Mouse (Mus musculus) layer of hippocampus, adult 11-12 months (tissue): ENCODE results near the gene BC016579.

ENCODE experiments used
- DNase-seq: peaks from one replicate; pipeline ENCODE4 v3.0.0; 2022; ENCODE audit warnings: low spot score

Gene BC016579

GRCm38 (mm10) chr16:45653934-45654332 lies at the start of gene BC016579:
Gene BC016579, minus strand, starts transcription at chr16:45654068.
- DNase-seq = no peak

GRCm38 (mm10) chr16:45699301-45699700 lies 45.4 kb upstream of the BC016579 start:
- DNase-seq = no peak

- DNase-seq = no peak
These were observed 44.1 kb upstream of the BC016579 start for GRCm38 (mm10) chr16:45697996-45698395.

GRCm38 (mm10) chr16:45695445-45696160 lies 41.7 kb upstream of the BC016579 start:
- no peak for DNase-seq

GRCm38 (mm10) chr16:45693558-45693957 lies 39.7 kb upstream of the BC016579 start, which contains the start of gene Tmprss7:
Gene Tmprss7, minus strand, starts transcription at chr16:45693658.
- no peak for DNase-seq

- no peak for DNase-seq
These were observed 39.0 kb upstream of the BC016579 start for GRCm38 (mm10) chr16:45692851-45693250.

- peak; percentile 31 for DNase-seq
These were observed 36.3 kb upstream of the BC016579 start for GRCm38 (mm10) chr16:45690178-45690577.

- DNase-seq = peak; percentile 12
These were observed 33.0 kb upstream of the BC016579 start for GRCm38 (mm10) chr16:45686833-45687232.

GRCm38 (mm10) chr16:45685295-45685694 lies 31.4 kb upstream of the BC016579 start:
- no peak for DNase-seq

- DNase-seq = peak; percentile 70
These were observed 30.9 kb upstream of the BC016579 start for GRCm38 (mm10) chr16:45684815-45685214.

GRCm38 (mm10) chr16:45676462-45676861 lies 22.6 kb upstream of the BC016579 start:
- DNase-seq = no peak

- no peak for DNase-seq
These were observed 16.1 kb upstream of the BC016579 start for GRCm38 (mm10) chr16:45670005-45670404.

GRCm38 (mm10) chr16:45668178-45668577 lies 14.3 kb upstream of the BC016579 start:
- DNase-seq = no peak

GRCm38 (mm10) chr16:45666136-45666535 lies 12.3 kb upstream of the BC016579 start:
- DNase-seq = no peak

GRCm38 (mm10) chr16:45662381-45662780 lies 8.5 kb upstream of the BC016579 start:
- DNase-seq = no peak

GRCm38 (mm10) chr16:45659596-45659995 lies 5.7 kb upstream of the BC016579 start:
- peak; percentile 12 for DNase-seq

GRCm38 (mm10) chr16:45658248-45658647 lies 4.4 kb upstream of the BC016579 start:
- DNase-seq = no peak

- no peak for DNase-seq
These were observed 3.8 kb upstream of the BC016579 start for GRCm38 (mm10) chr16:45657574-45658159.

GRCm38 (mm10) chr16:45654465-45654864 lies 597 bp upstream of the BC016579 start:
- DNase-seq = no peak

- DNase-seq = no peak
These were observed 597 bp downstream of the BC016579 start for GRCm38 (mm10) chr16:45653009-45653933.

- DNase-seq = no peak
These were observed 2.4 kb downstream of the BC016579 start for GRCm38 (mm10) chr16:45651497-45651896.

GRCm38 (mm10) chr16:45644380-45644779 lies 9.5 kb downstream of the BC016579 start:
- DNase-seq = no peak

- DNase-seq = no peak
These were observed 9.9 kb downstream of the BC016579 start for GRCm38 (mm10) chr16:45643944-45644343.
